Mouse (Mus musculus): ENCODE data around the gene Ceacam1. TPM values are rescaled to one million over a fixed set of nuclear protein-coding genes. Genes with fewer than 3 reads are reported as not detected.
"Not testable (repeated sequence)": the region's sequence is repeated elsewhere in the genome, so short reads cannot be mapped to it uniquely, and the experiment has no call there.

The Ceacam1 gene
- polyA plus RNA-seq, 1 experiment from 2014 or later = 0.79 TPM

DNA sequence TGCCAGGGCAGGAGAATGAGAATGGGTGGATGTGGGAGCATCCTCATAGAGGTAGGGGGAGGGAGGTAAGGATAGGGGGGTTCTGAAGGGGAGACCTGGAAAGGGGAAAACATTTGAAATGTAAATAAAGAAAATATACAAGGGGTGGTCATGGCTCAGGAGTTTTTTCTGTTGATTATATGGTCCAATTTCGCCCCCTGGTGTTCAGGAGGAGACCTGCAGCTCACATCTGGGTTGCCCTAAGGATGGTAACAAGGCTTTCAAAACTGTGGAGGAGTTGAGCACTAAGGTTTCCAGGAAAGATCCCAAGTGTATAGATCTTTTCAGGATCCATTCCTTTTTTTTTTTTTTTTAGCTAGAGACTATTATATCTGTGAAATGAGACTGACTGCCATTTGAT, 2.0 kb upstream of the Ceacam1 start:
- no peak for ATAC-seq (ENCODE audit: insufficient number of reproducible peaks, insufficient read depth, low FRiP score, low TSS enrichment, low read depth)
- Histone ChIP-seq H3K27ac (no peak overlapping the region), H3K9ac (replicated peaks) (no peak overlapping the region), H3K4me1 (replicated peaks) (peaks cover 6% of the 10 kb centered on the region; the same call in 1 of the 2 replicates), H3K27me3 (no peaks in the 10 kb centered on the region), H3K9me3 (no peaks in the 10 kb centered on the region), H3K4me2 (no peak overlapping the region), H3K36me3 (no peaks in the 10 kb centered on the region), H3K4me3 (replicated peaks) (no peak overlapping the region)
- WGBS = 0% methylated on average over 1 of the region's 1 CpGs

DNA sequence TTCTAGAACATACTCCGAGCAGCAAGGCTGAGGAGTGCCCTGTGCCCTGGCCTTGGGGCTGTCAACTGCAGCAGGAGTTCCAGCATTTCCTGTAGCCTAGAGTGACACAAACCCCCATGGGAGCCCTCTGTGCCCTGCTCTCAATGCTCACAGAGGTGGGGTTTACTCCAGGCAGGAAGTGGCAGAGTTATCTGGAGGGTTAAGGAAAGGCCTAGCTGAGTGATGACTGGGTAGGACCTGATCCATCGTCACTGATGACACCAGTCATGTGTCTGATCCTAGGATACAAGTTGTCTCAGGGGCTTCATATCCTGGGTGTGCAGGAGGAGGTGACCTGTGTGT, 320 bp upstream of the Ceacam1 start:
- not testable (repeated sequence) for H3K4me3 ChIP-seq (replicated peaks); ATAC-seq (ENCODE audit: insufficient number of reproducible peaks, insufficient read depth, low FRiP score, low TSS enrichment, low read depth); H3K4me2 ChIP-seq; H3K27ac ChIP-seq; H3K9ac ChIP-seq (replicated peaks); H3K36me3 ChIP-seq; H3K4me1 ChIP-seq (replicated peaks); H3K27me3 ChIP-seq; H3K9me3 ChIP-seq
- WGBS = 80% methylated on average over 2 of the region's 2 CpGs

DNA sequence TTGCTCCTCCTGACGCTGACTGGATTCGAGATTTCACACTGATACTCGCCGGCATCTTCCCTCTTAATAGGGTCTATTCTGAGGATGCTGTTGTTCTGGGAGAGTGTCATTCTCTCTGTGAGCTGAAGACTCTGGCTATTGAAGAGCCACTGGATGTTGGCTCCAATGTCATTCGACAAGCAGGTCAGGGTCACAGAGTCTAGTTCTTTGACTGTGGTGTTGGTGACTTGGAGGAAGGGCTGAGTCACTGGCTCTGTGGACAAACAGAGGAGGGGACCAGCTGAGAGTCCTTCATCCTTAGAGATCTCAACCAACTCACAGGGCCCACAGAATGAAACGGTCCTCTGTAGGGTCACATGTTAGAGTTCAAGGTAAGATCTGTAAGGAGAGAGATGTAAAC, 5.6 kb downstream of the Ceacam1 start:
- 87% methylated on average over 6 of the region's 6 CpGs for WGBS
- not testable (repeated sequence) for H3K4me2 ChIP-seq; H3K27ac ChIP-seq; H3K4me3 ChIP-seq (replicated peaks); H3K27me3 ChIP-seq; ATAC-seq (ENCODE audit: insufficient number of reproducible peaks, insufficient read depth, low FRiP score, low TSS enrichment, low read depth); H3K4me1 ChIP-seq (replicated peaks); H3K9ac ChIP-seq (replicated peaks); H3K36me3 ChIP-seq; H3K9me3 ChIP-seq

DNA sequence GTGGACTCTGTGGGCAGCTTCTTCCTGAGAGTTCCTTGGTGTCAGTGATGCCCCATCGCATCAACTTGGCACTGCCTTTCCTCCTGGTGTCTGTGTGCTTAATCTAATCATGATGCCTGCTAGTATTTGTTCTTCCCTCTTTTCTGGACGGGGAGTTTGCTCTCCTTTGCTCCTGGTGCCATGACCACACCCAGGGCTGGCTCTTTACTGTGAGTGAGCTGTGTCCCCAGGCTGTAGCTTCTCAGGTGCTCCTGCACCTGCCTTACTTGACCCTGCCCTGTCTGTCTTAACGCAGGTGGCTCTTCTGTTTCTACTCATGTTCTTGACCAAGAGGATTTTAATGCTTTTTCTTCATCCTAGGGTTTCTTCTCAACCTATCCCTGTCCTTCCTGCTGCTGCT, 11.8 kb downstream of the Ceacam1 start:
- not testable (repeated sequence) for H3K4me3 ChIP-seq (replicated peaks); H3K9ac ChIP-seq (replicated peaks); H3K27ac ChIP-seq; H3K4me2 ChIP-seq; H3K4me1 ChIP-seq (replicated peaks); H3K36me3 ChIP-seq; ATAC-seq (ENCODE audit: insufficient number of reproducible peaks, insufficient read depth, low FRiP score, low TSS enrichment, low read depth); H3K27me3 ChIP-seq; H3K9me3 ChIP-seq
- WGBS = 83% methylated on average over 3 of the region's 3 CpGs

DNA sequence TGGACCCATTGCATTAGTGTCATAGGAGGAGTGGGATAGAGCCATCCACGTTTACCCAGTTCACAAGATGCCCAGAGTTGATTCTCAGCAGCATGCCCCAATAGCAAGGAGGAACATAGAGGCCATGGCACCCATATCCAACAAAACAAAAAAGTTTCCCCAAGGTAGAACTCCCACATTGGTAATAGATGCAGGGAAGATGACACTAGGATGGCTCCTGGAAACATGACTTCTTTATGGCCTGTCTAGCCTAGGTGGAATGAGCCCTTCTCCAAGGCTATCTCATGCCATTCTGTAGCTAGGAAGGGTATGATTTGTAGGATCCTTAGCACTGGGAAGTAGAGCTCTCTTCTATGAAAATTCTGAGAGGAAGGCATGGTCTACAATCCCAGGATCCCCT, 12.4 kb downstream of the Ceacam1 start:
- no peak overlapping the region for H3K9ac ChIP-seq (replicated peaks)
- no peaks in the 10 kb centered on the region for H3K9me3 ChIP-seq
- H3K4me2 ChIP-seq = no peak overlapping the region
- no peaks in the 10 kb centered on the region for H3K27me3 ChIP-seq
- no peak overlapping the region for H3K27ac ChIP-seq
- no peak for ATAC-seq (ENCODE audit: insufficient number of reproducible peaks, insufficient read depth, low FRiP score, low TSS enrichment, low read depth)
- H3K36me3 ChIP-seq = no peaks in the 10 kb centered on the region
- H3K4me1 ChIP-seq (replicated peaks) = no peaks in the 10 kb centered on the region
- no peak overlapping the region for H3K4me3 ChIP-seq (replicated peaks)
- WGBS = 76% methylated on average over 1 of the region's 1 CpGs

DNA sequence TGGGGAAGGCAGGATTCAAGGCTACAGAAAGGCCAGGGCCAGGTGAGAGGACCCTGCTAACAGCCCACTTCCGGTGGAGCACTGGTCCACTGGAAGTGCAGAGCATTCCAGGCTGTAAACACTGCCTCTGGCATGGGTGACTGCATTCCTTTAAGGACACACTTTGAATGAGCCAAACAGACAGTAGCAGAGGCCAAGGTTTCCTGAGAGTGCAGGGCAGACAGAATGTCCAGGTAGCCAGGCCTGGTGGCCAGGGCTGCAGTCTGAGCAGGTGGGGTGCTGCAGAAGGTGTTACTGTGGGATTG, 15.4 kb downstream of the Ceacam1 start:
- H3K4me2 ChIP-seq; H3K27me3 ChIP-seq; H3K9ac ChIP-seq (replicated peaks); ATAC-seq (ENCODE audit: insufficient number of reproducible peaks, insufficient read depth, low FRiP score, low TSS enrichment, low read depth); H3K4me1 ChIP-seq (replicated peaks); H3K36me3 ChIP-seq; H3K4me3 ChIP-seq (replicated peaks); H3K9me3 ChIP-seq; H3K27ac ChIP-seq: not testable (repeated sequence)
- no CpG with 5 or more reads among the region's 1 CpGs for WGBS

DNA sequence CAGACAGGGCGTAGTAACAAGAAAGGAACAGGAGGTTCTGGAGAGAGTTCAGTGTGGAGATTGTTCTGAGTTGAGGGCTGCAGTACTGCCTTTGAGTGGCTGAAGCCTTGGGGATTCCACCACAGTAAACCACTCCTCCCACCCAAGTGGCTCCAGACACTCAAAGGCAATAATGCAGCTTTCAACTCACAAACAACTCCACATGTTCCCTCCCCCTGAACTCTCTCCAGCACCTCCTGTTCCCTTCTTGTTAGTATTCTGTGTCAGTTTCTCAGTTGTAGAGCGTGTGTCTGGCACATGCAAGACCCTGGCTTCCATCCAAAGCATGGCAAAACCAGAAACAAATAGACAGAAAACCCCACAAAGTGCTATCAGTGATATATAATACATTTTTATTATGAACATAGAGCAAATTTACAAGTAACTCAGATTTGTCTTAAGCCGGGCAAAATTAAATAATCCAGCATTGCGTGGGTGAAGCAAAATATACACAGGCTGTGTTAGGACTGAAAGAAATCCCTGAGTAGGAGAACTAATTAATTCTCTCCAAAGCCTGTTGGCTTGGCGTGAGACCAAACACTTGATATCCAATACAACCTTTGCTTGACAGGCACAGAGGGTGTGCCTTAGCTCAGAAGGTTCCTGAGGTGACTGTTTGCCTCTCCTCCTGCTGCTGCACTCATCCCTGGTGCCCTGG, 15.9 kb downstream of the Ceacam1 start:
- not testable (repeated sequence) for H3K9ac ChIP-seq (replicated peaks); H3K4me3 ChIP-seq (replicated peaks); H3K4me1 ChIP-seq (replicated peaks); H3K27me3 ChIP-seq; H3K36me3 ChIP-seq; H3K4me2 ChIP-seq; H3K27ac ChIP-seq; ATAC-seq (ENCODE audit: insufficient number of reproducible peaks, insufficient read depth, low FRiP score, low TSS enrichment, low read depth); H3K9me3 ChIP-seq
- 65% methylated on average over 4 of the region's 5 CpGs for WGBS

DNA sequence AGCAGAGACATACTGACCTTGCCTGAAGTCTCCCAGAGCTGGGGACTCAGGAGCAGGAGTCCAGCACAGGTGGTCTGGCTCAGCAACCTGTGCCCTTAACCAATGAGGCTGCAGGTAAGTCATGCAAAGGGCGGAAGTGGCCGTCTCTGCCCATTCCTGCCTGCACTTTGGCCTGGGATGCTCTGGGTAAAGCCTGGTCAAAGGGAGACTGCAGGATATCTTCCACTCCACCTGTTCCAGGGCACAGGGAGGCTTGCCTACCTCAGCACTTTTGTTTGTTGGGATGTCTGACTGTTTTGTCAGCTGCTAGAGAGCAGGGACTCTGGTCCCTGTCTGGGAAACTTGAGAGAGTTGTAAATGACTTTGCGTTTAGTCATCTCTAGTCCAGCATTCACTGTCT, 25.3 kb downstream of the Ceacam1 start:
- ATAC-seq (ENCODE audit: insufficient number of reproducible peaks, insufficient read depth, low FRiP score, low TSS enrichment, low read depth) = no peak
- WGBS = 84% methylated on average over 3 of the region's 3 CpGs
- no peak overlapping the region for H3K4me3 ChIP-seq (replicated peaks)
- H3K36me3 ChIP-seq = no peaks in the 10 kb centered on the region
- no peaks in the 10 kb centered on the region for H3K27me3 ChIP-seq
- no peak overlapping the region for H3K4me2 ChIP-seq
- no peak overlapping the region for H3K9ac ChIP-seq (replicated peaks)
- H3K9me3 ChIP-seq = no peaks in the 10 kb centered on the region
- H3K27ac ChIP-seq = no peak overlapping the region
- no peaks in the 10 kb centered on the region for H3K4me1 ChIP-seq (replicated peaks)

DNA sequence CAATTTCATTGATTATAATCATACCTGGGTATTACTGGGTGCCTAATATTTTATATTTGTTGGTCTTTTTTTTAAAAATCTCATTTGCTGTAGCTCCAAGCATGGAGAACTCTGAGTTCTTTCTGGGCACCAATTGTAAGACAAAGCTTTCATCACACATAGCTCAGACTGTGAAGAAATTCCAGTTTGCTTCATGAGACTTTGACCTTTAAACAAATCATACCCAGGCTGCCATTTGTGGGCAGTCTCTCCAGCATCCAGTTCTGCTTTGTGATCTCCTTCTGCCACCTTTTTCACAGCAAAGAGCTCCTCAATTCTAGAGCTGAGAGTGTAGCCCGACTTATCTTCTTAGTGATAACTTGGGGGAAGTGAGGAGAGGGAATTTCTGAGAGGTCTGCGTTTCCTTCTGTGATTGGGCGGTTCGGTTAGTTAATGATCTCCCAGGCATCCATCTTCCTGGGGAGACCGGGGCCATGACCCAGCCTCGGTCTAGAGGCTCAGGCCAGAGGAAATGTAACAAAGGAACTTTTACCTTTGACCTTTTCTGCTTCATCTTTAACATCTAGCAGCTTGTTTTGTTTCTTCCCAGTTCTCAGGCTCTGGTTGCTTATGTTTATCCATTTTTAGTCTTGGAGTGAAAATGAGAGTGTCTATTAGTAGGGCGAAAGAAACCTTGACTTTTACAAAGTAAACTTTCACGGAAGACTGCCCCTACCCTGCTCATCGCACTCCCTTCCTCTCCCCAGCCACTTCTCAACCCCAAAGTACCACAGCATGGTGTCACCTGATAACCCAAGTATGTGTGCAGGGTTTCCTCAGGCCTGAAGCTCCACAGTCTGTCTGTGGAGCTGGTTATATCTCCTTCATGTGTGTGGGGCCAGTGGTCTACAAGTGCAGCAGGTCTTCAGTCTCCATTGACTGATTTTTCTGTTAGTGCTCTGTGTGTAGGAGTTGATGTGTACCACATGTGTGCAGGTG, 27.2 kb downstream of the Ceacam1 start:
- no peak for ATAC-seq (ENCODE audit: insufficient number of reproducible peaks, insufficient read depth, low FRiP score, low TSS enrichment, low read depth)
- 59% methylated on average over 9 of the region's 9 CpGs for WGBS
- Histone ChIP-seq H3K4me3 (replicated peaks) (no peak overlapping the region), H3K9ac (replicated peaks) (no peak overlapping the region), H3K4me1 (replicated peaks) (no peaks in the 10 kb centered on the region), H3K27ac (no peak overlapping the region), H3K27me3 (no peaks in the 10 kb centered on the region), H3K9me3 (no peaks in the 10 kb centered on the region), H3K4me2 (no peak overlapping the region), H3K36me3 (no peaks in the 10 kb centered on the region)

DNA sequence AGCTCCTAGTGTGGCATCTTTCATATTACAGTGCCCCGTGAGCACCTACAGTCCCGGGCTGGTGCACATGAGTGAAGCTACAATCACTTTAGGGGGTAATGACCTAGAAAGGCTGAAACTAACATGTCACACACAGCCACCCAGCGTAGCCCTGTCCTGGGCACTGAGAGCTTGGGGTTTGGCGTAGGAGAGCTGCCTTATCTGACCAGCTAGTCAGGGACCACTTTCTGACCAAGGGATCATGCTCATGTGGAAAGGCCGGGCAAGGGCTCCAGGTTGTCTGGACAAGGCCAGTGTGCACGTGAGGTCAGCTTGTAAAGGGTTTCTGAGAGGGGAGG, 36.6 kb downstream of the Ceacam1 start:
- H3K9ac ChIP-seq (replicated peaks) = no peak overlapping the region
- H3K4me3 ChIP-seq (replicated peaks) = no peak overlapping the region
- no peaks in the 10 kb centered on the region for H3K27me3 ChIP-seq
- no peaks in the 10 kb centered on the region for H3K9me3 ChIP-seq
- no peaks in the 10 kb centered on the region for H3K36me3 ChIP-seq
- no peak overlapping the region for H3K27ac ChIP-seq
- ATAC-seq (ENCODE audit: insufficient number of reproducible peaks, insufficient read depth, low FRiP score, low TSS enrichment, low read depth) = no peak
- no peaks in the 10 kb centered on the region for H3K4me1 ChIP-seq (replicated peaks)
- WGBS = 81% methylated on average over 6 of the region's 6 CpGs
- no peak overlapping the region for H3K4me2 ChIP-seq

DNA sequence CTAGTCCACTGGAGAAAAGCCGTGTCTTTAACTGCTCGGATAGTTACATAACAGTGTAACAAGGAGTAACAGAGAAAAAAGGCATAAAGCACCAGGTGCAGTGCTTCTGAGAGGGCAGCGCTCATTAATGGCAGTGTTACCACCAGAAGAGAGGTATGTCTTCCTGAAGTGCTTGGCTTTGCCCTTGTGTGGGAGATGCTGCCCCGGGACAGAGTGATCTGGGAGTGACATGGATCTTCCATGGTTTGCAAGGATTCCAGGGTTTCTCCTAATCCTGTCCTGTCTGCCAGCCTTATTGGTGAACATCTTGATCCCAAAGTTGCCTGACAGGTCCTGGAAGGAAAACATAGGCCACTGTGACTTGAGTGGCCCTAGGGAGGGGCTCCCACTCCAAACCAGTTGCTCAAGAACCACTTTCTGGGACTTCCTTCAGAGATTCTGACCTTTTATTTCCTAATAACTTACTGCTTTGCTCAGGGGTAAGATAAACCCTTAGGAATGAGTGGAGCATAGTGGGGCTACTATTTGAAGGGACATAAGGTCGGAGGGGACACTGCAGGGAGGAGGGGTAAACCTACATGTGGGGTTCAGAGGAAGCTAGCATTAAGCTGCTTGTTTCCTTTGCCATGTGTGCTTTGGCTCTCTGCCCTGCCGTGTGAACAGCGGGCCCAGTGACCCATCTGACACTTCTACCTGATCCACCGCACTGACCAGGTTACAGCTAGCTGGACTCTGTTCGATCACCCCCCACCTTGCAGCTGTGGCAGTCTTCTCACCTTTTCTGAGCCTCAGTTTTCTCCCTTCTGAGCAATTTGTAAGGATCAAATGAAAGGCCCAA, 37.2 kb downstream of the Ceacam1 start:
- H3K9ac ChIP-seq (replicated peaks) = no peak overlapping the region
- no peaks in the 10 kb centered on the region for H3K4me1 ChIP-seq (replicated peaks)
- no peaks in the 10 kb centered on the region for H3K27me3 ChIP-seq
- ATAC-seq (ENCODE audit: insufficient number of reproducible peaks, insufficient read depth, low FRiP score, low TSS enrichment, low read depth) = no peak
- H3K4me3 ChIP-seq (replicated peaks) = no peak overlapping the region
- no peak overlapping the region for H3K4me2 ChIP-seq
- H3K9me3 ChIP-seq = no peaks in the 10 kb centered on the region
- 87% methylated on average over 9 of the region's 9 CpGs for WGBS
- H3K27ac ChIP-seq = no peak overlapping the region
- H3K36me3 ChIP-seq = no peaks in the 10 kb centered on the region
